Mouse (Mus musculus) embryo, embryonic 10.5 days (tissue): ENCODE results near the gene Cela1.

Experiments
- DNase-seq: peaks from one replicate; pipeline ENCODE4 v3.0.0-alpha.2; 2015; ENCODE audit warnings: low spot score

Cela1 gene

DNA sequence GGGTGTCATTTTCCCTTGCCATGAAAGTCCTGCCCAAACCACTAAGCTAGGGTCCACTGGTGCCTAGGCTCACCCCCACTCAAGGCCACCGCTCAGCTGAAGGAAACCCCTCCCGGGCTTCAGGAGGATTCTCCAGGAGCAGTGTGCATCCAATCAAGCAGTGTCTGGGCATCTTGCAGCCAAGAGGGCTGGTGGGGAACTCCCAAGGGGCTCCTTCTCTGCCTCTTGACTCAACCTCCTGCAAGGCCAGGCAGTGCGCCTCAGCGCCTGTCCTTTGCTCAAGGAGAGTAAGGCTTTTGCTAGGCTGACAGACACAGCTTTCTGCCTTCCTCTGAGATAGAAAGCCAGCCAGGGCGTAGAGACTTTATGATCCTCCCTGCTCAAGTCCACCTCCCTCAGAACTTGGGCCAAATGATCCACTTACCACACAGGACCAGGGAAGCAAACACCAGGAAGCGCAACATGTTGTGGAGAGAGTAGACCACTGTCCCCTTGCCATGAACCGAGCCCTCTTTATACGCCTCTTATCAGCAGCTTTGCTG lies at the start of gene Cela1:
Cela1 (minus strand) TSS at position 492 of the 542 bp plus-strand sequence.
- DNase-seq: no peak

GRCm38 (mm10) chr15:100735953-100736300 lies 48.2 kb upstream of the Cela1 start:
- no peak for DNase-seq

DNA sequence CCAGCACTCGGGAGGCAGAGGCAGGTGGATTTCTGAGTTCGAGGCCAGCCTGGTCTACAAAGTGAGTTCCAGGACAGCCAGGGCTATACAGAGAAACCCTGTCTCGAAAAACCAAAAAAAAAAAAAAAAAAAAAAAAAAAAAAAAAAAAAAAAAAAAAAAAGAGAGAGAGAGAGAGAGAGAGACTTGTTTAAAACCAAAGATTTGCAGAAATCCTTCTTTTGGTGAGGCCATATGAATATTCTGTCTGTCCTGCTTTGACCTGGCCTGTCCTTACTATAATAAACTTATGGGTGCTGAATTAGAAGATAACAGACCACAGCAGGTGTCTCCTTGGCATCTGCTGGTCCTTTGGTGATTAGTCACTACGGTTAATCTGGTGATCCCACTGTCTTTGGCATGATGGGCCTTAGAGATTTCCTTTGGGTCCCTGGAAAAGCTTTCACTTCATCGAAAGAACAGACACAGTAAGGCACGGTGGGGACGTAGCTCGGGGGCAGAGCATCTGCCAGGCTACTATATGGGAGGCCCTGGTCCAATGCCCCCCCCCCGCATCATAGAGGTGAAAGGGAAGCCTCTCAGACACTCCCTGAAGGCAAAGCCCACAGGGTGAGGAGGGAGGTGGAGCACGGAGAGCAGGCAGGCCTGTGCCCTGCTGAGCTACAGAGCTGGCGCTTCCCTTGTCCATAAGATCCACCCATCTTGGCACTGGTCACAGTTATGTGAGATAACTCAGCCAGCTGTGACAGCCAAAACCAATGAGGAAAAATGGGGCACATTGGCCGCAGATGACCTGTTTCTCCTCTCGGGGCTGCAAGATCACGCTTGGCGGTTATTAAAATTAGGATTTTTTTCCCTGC lies 47.6 kb upstream of the Cela1 start:
- no peak for DNase-seq

DNA sequence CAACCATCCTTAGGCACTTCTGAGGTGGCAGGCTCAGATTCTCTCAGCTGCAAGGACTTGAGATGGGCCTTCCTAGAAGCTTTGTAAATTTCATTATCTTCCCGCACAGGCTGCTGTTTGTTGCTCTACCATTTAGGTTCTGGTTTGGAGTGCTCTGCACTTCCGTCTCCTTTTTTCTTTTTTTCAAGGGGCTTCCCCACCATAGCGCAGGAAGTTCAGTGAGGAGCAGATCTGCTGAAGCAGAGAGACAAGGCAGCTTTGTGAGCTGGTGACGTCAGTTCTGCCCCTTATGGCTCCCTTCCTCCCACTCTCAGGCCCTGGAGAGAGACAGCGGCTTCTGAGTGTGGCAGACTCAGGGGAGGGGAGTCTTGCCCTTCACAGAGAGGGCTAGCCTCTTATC lies 44.9 kb upstream of the Cela1 start:
- DNase-seq: peak; percentile 36

DNA sequence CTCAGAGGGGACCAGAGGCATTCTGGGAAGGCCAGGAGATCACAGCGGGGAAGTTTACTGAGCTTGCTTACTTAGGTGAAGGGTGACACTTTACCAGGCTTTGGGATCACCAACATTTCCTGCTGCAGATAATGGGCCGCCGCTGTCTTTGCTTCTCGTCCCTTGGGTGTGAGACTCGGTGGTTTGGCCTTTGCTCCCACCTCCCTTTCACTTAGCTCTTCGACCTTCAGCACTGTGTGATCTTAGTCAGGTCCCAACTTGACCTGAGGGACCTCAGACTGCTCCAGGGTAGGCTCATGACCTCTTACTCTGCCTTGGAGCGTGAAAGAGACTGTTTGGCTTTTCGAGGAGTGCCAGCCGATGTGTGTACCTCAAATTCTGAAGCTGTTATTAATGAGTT lies 43.4 kb upstream of the Cela1 start:
- DNase-seq: no peak

GRCm38 (mm10) chr15:100729281-100729985 lies 41.7 kb upstream of the Cela1 start, which contains the start of gene Galnt6:
Gene Galnt6, minus strand, starts transcription at chr15:100729376.
- peak; percentile 33 for DNase-seq

- no peak for DNase-seq
Measured at GRCm38 (mm10) chr15:100728586-100728985, 40.9 kb upstream of the Cela1 start.

- no peak for DNase-seq
Measured at GRCm38 (mm10) chr15:100727834-100728233, 40.1 kb upstream of the Cela1 start.

GRCm38 (mm10) chr15:100726721-100727120 lies 39.0 kb upstream of the Cela1 start:
- no peak for DNase-seq

- no peak for DNase-seq
Measured at GRCm38 (mm10) chr15:100723505-100723904, 35.8 kb upstream of the Cela1 start.

DNA sequence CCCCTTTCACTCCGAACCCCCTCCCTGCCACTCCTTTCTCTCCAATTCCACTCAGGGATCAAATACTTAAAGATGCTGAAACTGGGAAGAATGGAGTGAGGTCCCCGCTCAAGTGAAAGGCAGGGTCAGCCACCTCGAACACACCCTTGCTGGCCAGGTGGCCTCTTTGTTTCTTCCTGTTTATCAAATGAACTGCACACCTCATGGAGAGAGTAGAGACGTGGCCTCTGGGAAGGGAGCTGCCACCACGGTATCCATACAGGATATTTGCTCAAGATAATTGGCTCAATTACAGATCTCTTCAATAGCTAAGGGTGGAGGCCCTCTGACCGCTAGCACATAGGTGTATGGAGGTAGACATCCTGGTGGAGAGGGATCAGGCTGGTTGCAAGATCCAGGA lies 34.8 kb upstream of the Cela1 start:
- no peak for DNase-seq

- no peak for DNase-seq
Measured at GRCm38 (mm10) chr15:100722026-100722425, 34.3 kb upstream of the Cela1 start.

DNA sequence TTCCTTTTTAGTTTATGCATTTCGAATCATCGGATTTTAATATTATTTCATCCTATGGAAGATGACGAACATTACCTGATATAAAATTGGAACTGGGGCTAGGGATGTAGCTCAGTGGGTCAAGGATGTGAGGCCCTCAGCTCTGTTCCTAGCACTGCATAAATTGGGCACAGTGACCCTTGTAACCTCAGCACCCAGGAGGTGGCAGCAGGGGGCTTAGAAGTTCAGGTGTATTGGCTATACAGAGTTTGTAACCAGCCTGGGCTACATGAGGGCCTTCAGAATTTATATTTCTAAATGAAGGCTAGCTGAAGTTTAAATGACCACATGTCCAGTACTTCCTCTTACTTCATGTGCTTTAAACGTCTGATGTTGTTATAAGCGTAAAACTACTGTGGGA lies 33.7 kb upstream of the Cela1 start:
- DNase-seq: no peak

DNA sequence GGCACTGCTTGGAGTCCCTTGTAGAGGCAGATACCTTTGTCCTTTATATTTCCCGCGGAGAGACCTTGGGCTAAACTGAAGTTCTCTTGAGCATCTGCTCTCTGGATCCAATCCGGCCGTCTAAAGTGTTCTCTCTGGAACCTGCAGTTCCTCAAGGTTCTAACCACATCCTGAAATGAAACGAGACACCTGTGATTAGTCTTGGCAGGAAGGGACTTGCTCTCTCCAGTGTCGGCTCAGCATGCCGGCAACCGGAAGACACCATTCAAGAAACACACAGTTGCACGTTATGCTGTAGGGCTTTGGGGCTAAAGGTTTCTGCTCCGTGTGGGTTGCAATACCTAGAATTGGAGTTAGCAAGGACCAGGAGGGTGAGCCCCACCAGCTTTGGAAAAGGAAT lies 32.3 kb upstream of the Cela1 start:
- DNase-seq: no peak

DNA sequence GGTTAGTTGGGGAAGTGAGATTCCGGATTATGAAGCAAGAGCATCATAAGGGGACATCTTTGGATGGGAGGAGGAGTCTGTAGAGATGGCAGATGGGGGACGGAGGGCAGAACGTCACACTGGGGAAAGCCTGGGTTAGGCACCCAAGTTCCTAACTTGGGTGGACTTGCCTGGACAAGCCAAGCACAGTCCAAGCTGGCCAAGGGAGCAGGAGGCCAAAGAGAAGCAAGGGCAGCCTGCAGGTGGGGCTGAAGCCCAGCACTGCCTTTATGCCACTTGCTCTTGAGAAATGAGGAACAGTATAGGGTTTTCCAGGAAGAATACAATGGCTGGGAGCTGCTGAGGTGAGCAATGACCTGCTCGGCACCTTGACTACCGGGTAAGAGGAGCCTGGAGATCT lies 31.5 kb upstream of the Cela1 start:
- DNase-seq: no peak

- no peak for DNase-seq
Measured at GRCm38 (mm10) chr15:100718572-100718971, 30.9 kb upstream of the Cela1 start.

GRCm38 (mm10) chr15:100717933-100718332 lies 30.2 kb upstream of the Cela1 start:
- no peak for DNase-seq

DNA sequence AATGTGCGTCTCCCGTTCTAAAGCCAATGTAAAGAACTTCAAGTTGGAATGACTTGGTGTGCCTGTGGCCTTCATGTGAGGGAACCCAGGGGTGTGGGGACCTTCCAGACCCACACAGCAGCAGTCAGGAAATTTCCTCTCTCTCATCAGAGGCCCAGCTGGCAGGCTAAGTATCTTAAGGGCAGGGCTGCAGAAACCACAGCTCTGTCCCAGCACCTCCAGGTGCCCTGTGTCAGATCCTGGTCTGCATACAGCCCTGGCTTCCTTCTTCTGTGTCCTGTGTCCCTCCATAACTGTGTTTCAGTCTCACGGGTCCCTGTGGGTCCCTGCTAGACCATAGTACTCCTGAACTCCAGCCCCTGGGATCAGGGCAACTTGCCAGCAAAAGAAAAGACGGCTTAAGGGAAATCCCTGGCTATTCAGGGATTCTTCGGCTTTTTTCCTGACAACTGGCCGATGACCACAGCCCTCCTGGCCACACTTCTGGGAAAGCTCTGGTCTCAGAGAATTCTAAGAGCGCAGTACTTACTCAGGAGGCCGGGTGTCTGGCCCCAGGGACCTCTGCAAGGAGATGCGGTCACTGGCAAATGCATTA lies 27.8 kb upstream of the Cela1 start:
- DNase-seq: no peak

GRCm38 (mm10) chr15:100714470-100714869 lies 26.7 kb upstream of the Cela1 start:
- no peak for DNase-seq

GRCm38 (mm10) chr15:100710838-100711237 lies 23.1 kb upstream of the Cela1 start:
- DNase-seq: no peak

GRCm38 (mm10) chr15:100708433-100709078 lies 20.8 kb upstream of the Cela1 start:
- no peak for DNase-seq

- DNase-seq: no peak
Measured at GRCm38 (mm10) chr15:100706226-100706625, 18.5 kb upstream of the Cela1 start.
